In the genomic region with DNA sequence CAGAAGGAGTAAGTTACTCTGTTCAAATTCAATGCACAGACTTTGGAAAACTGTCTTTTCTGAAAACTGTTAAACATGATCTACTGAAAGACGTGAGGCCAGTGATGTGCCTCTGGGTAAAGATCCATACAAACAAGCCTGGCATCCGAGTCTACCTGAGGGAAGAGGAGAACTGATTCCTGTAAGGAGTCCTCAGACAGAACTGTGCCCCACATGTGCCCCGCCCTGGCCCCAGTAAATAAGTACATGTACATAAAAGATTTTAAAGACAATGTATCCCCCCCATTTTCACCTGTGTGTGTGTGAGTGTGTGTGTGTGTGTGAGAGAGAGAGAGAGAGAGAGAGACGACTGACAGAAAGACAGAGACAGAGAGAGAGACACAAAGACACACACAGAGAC, we compare ENCODE assay signal across 13 mouse cellular contexts. TPM values are rescaled to one million over a fixed set of nuclear protein-coding genes. Genes with fewer than 3 reads are reported as not detected.
DNase-seq lines count a peak whose midpoint lies in the region; ATAC-seq and TF ChIP-seq lines count a peak whose summit lies in the region.
"Had no signal": no experiment of that assay in that cellular context is flagged by ENCODE, and none has a peak within 500 bp of the region (broad histone marks: within the 10 kb centered on the region; RNA-seq: fewer than 3 reads in every experiment).

No protein-coding gene starts in this region.

- no peak for TF ChIP-seq CTCF in bone marrow macrophage, adult 2 months (IDR thresholded peaks at IDR 0.05; ENCODE audit: low read depth, low read length)

- no peak overlapping the region for H3K4me2 ChIP-seq in heart, embryonic 13.5 days
- H3K4me2 ChIP-seq in lung, embryonic 16.5 days (ENCODE audit: low read depth, low read length), result no peak overlapping the region; the same call in 1 of the 2 replicates
- H3K4me2 ChIP-seq: intestine, embryonic 15.5 days; neural tube, embryonic 15.5 days had no signal

- DNase-seq in heart, postnatal 14 days, result no peak
- DNase-seq in lung, postnatal 14 days, result no peak
- DNase-seq in thymus, postnatal 14 days, result peak; percentile 56
- no peak for DNase-seq in urinary bladder, postnatal 10 days (ENCODE audit: low spot score)
- no peak for DNase-seq in frontal cortex, postnatal 10 days (ENCODE audit: low spot score in 2 of 2)
- DNase-seq: adrenal gland, adult 8-10 months; lung, adult 2 months had no signal

- intact Hi-C loops in heart, postnatal 14 days (cut with DNase I), result no loop called here

- H3K9me3 ChIP-seq in heart, embryonic 13.5 days, result no peaks in the 10 kb centered on the region
- H3K9me3 ChIP-seq in lung, embryonic 16.5 days (ENCODE audit: control insufficient read depth, low read length), result no peaks in the 10 kb centered on the region
- H3K9me3 ChIP-seq: intestine, embryonic 15.5 days; neural tube, embryonic 15.5 days had no signal

- peak overlapping the region; percentile 69 for H3K27ac ChIP-seq in heart, embryonic 13.5 days (replicated peaks)
- H3K27ac ChIP-seq in lung, embryonic 16.5 days (ENCODE audit: low read length), result peak overlapping the region; percentile 55
- peak overlapping the region; percentile 91 for H3K27ac ChIP-seq in bone marrow macrophage, adult 2 months (ENCODE audit: insufficient read depth, low read depth, low read length)

- H3K4me1 ChIP-seq in heart, embryonic 13.5 days, result peaks cover 23% of the 10 kb centered on the region
- peaks cover 19% of the 10 kb centered on the region for H3K4me1 ChIP-seq in lung, embryonic 16.5 days (replicated peaks; ENCODE audit: control insufficient read depth, insufficient read depth, low read length)
- peaks cover 27% of the 10 kb centered on the region for H3K4me1 ChIP-seq in bone marrow macrophage, adult 2 months (ENCODE audit: control insufficient read depth, insufficient read depth, low read length)

- no peak for ATAC-seq in heart, embryonic 13.5 days (ENCODE audit: extremely low read depth, insufficient number of reproducible peaks, low FRiP score, low TSS enrichment)
- ATAC-seq in lung, embryonic 16.5 days (ENCODE audit: low read depth), result no peak
- ATAC-seq: Patski had no signal

- H3K36me3 ChIP-seq in heart, embryonic 13.5 days, result no peaks in the 10 kb centered on the region
- no peaks in the 10 kb centered on the region for H3K36me3 ChIP-seq in lung, embryonic 16.5 days (ENCODE audit: control insufficient read depth, insufficient read depth, low read length)
- H3K36me3 ChIP-seq: intestine, embryonic 15.5 days; neural tube, embryonic 15.5 days had no signal

- no peaks in the 10 kb centered on the region for H3K27me3 ChIP-seq in heart, embryonic 13.5 days (replicated peaks)
- no peaks in the 10 kb centered on the region for H3K27me3 ChIP-seq in lung, embryonic 16.5 days (ENCODE audit: control insufficient read depth, insufficient read depth, low read depth, low read length)
- H3K27me3 ChIP-seq: intestine, embryonic 15.5 days; neural tube, embryonic 15.5 days; Patski had no signal

- H3K9ac ChIP-seq in heart, embryonic 13.5 days, result no peak overlapping the region
- no peak overlapping the region for H3K9ac ChIP-seq in lung, embryonic 16.5 days (ENCODE audit: low read length)
- H3K9ac ChIP-seq: intestine, embryonic 15.5 days; neural tube, embryonic 15.5 days had no signal

- H3K4me3 ChIP-seq in heart, embryonic 13.5 days, result no peak overlapping the region
- H3K4me3 ChIP-seq in lung, embryonic 16.5 days (ENCODE audit: low read length), result no peak overlapping the region
- H3K4me3 ChIP-seq in bone marrow macrophage, adult 2 months (ENCODE audit: insufficient read depth, low read length), result no peak overlapping the region
- H3K4me3 ChIP-seq: intestine, embryonic 15.5 days; neural tube, embryonic 15.5 days had no signal

- WGBS in heart, embryonic 13.5 days, result 77% methylated on average over 4 of the region's 4 CpGs
- 69% methylated on average over 4 of the region's 4 CpGs for WGBS in lung, embryonic 16.5 days

- TF ChIP-seq POLR2A in bone marrow macrophage, adult 2 months (IDR thresholded peaks at IDR 0.05; ENCODE audit: borderline replicate concordance, low read depth, low read length), result no peak

RNA-seq across cellular contexts. Expression of a gene that starts 42.0 kb away (rescaled TPM):
- 327 and 356 TPM in 2 replicates for polyA plus RNA-seq in heart, embryonic 13.5 days (2015; fragmentation: Nextera tagmentation; extraction: Ambion mirVana)
- 100 to 1,000 TPM; 127 to 136 TPM for total RNA-seq in heart, postnatal 14 days (2021)
- 393 and 421 TPM in 2 replicates for polyA plus RNA-seq in lung, embryonic 16.5 days (2015; fragmentation: Nextera tagmentation; extraction: Ambion mirVana)
- polyA plus RNA-seq in bone marrow macrophage, adult 2 months (2012; ENCODE audit: insufficient read depth, insufficient read length, missing spikeins), result 158 and 164 TPM in 2 replicates
